Mouse (Mus musculus): ENCODE results near the gene Ldhd. TPM values are rescaled to one million over a fixed set of nuclear protein-coding genes. Genes with fewer than 3 reads are reported as not detected.

Gene Ldhd
- total RNA-seq, 2 experiments from 2014 or later = 32.4 to 34.9 TPM

- no peak for DNase-seq
- intact Hi-C loops (cut with DNase I) = no loop called here
These were observed 32.9 kb downstream of the Ldhd start for GRCm38 (mm10) chr8:111597310-111597709.

- DNase-seq = no peak
- intact Hi-C loops (cut with DNase I) = no loop called here
These were observed 33.7 kb downstream of the Ldhd start for GRCm38 (mm10) chr8:111596485-111596821.

- no peak for DNase-seq
- intact Hi-C loops (cut with DNase I) = no loop called here
These were observed 34.3 kb downstream of the Ldhd start for GRCm38 (mm10) chr8:111595712-111596484.

- intact Hi-C loops (cut with DNase I) = no loop called here
- no peak for DNase-seq
These were observed 35.2 kb downstream of the Ldhd start for GRCm38 (mm10) chr8:111594951-111595350.

- no peak for DNase-seq
- intact Hi-C loops (cut with DNase I) = no loop called here
These were observed 35.9 kb downstream of the Ldhd start for GRCm38 (mm10) chr8:111594044-111594840.

GRCm38 (mm10) chr8:111592390-111592910, 37.7 kb downstream of the Ldhd start:
- DNase-seq = no peak
- intact Hi-C loops (cut with DNase I) = no loop called here

GRCm38 (mm10) chr8:111591176-111591575, 39.0 kb downstream of the Ldhd start:
- intact Hi-C loops (cut with DNase I) = no loop called here
- no peak for DNase-seq

- no peak for DNase-seq
- intact Hi-C loops (cut with DNase I) = no loop called here
These were observed 40.0 kb downstream of the Ldhd start for GRCm38 (mm10) chr8:111590214-111590613.

- intact Hi-C loops (cut with DNase I) = no loop called here
- DNase-seq = no peak
These were observed 41.8 kb downstream of the Ldhd start for GRCm38 (mm10) chr8:111588336-111588735.

GRCm38 (mm10) chr8:111587545-111588094, 42.6 kb downstream of the Ldhd start:
- intact Hi-C loops (cut with DNase I) = no loop called here
- no peak for DNase-seq

GRCm38 (mm10) chr8:111584946-111585345, 45.2 kb downstream of the Ldhd start:
- no peak for DNase-seq
- intact Hi-C loops (cut with DNase I) = no loop called here

- intact Hi-C loops (cut with DNase I) = no loop called here
- DNase-seq = no peak
These were observed 47.8 kb downstream of the Ldhd start for GRCm38 (mm10) chr8:111582386-111582785.

- intact Hi-C loops (cut with DNase I) = no loop called here
- DNase-seq = no peak
These were observed 49.9 kb downstream of the Ldhd start for GRCm38 (mm10) chr8:111580306-111580705.

- intact Hi-C loops (cut with DNase I) = no loop called here
- DNase-seq = no peak
These were observed 50.9 kb downstream of the Ldhd start for GRCm38 (mm10) chr8:111579318-111579717.

- no peak for DNase-seq
- intact Hi-C loops (cut with DNase I) = no loop called here
These were observed 52.2 kb downstream of the Ldhd start for GRCm38 (mm10) chr8:111577880-111578533.

- intact Hi-C loops (cut with DNase I) = no loop called here
- no peak for DNase-seq
These were observed 53.7 kb downstream of the Ldhd start for GRCm38 (mm10) chr8:111576501-111576900.

GRCm38 (mm10) chr8:111575492-111575891, 54.7 kb downstream of the Ldhd start:
- no peak for DNase-seq
- intact Hi-C loops (cut with DNase I) = no loop called here

GRCm38 (mm10) chr8:111574016-111574415, 56.2 kb downstream of the Ldhd start:
- intact Hi-C loops (cut with DNase I) = no loop called here

More at GRCm38 (mm10) chr8:111574016-111574415, 56.2 kb downstream of the Ldhd start:
- no peak for DNase-seq
